Mouse (Mus musculus) spleen, adult 2 months (tissue): ENCODE data around the gene Efnb1.

ENCODE experiments used
- CTCF ChIP-seq: fragments of 200-500 bp; IDR thresholded peaks from 2 replicates; pipeline ENCODE4 v1.5.1; 2011; ENCODE audit warnings: mild to moderate bottlenecking, inconsistent platforms; ENCODE audit not compliant: insufficient read depth, insufficient read length, insufficient replicate concordance; ENCODE audit errors: extremely low read depth
- POLR2A ChIP-seq: fragments of 200-500 bp; IDR thresholded peaks from 2 replicates; pipeline ENCODE4 v1.6.1; 2011; ENCODE audit warnings: low read depth, low read length, inconsistent platforms

DNA sequence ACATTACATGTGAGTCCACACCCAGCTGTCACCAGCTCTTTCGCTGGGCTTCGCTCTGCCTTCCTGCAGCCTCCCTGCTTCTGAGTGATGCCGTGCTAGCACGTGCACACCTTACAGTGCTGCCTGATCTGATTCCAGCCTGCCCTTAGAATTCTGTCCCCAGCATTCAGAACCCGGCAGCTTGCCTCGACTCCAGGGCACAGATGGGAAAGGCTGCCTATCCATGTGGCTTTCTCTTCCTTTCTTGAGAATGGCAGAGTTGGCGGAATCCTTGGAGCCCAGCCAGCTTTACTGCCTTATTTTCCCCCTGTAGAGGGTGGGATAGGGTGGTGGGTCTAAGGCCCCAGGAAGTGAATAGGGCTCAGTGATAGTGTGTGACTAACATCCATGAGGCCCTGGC is 9.6 kb downstream of the Efnb1 start:
- TF ChIP-seq POLR2A (no peak), CTCF (no peak)
